ENCODE assay signal across 34 mouse cellular contexts in the genomic region with DNA sequence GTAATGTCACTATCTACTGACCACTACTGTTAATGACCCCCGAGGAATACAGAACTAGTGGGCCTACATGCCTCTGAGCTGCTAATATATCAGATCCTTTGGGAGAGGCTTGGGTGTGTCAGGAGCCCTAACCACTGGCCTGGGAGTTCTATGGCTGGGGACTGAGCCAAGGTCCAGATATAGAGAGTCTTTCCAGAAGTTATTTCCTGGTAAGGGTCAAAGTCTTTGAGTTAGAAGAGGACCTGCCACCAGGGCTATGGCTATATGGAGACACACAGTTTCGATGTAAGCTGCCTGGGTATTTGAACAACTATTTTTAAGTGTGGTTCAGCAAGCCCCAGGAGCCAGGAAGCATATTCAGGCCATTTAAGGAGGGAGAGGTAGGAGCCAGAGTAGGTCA. TPM values are rescaled to one million over a fixed set of nuclear protein-coding genes. Genes with fewer than 3 reads are reported as not detected.
"Had no signal": no experiment of that assay in that cellular context is flagged by ENCODE, and none has a peak within 500 bp of the region (broad histone marks: within the 10 kb centered on the region; RNA-seq: fewer than 3 reads in every experiment).

No protein-coding gene starts in this region.

- H3K4me1 ChIP-seq: hindbrain, embryonic 15.5 days; limb, embryonic 10.5 days; liver, embryonic 13.5 days; liver, embryonic 15.5 days had no signal

- DNase-seq: forebrain, postnatal 0 days; gastrocnemius, postnatal 36 days; heart, adult 18-20 months; heart, postnatal 14 days; heart, postnatal 36 days; kidney, adult 18-20 months; kidney, adult 8-10 months; kidney, postnatal 10 days; kidney, postnatal 36 days; liver; liver, embryonic 13.5 days had no signal

- H3K27ac ChIP-seq: heart, embryonic 13.5 days; heart, embryonic 15.5 days; hindbrain, embryonic 13.5 days; hindbrain, embryonic 15.5 days; hindbrain, postnatal 0 days; layer of hippocampus, adult 2 months; left cerebral cortex, adult 2 months; limb, embryonic 10.5 days; limb, embryonic 12.5 days; liver, embryonic 13.5 days; liver, embryonic 15.5 days had no signal

- H3K36me3 ChIP-seq: heart, embryonic 13.5 days; heart, embryonic 15.5 days; hindbrain, embryonic 13.5 days; hindbrain, embryonic 15.5 days; limb, embryonic 10.5 days; limb, embryonic 12.5 days; liver, embryonic 13.5 days; liver, embryonic 15.5 days had no signal

- ATAC-seq: forebrain, postnatal 0 days; hindbrain, postnatal 0 days had no signal

- H3K9me3 ChIP-seq: heart, embryonic 13.5 days; heart, embryonic 15.5 days; hindbrain, embryonic 13.5 days; hindbrain, embryonic 15.5 days; limb, embryonic 10.5 days; limb, embryonic 12.5 days; liver, embryonic 13.5 days; liver, embryonic 15.5 days had no signal

- H3K4me2 ChIP-seq: heart, embryonic 11.5 days; heart, embryonic 13.5 days; heart, embryonic 15.5 days; hindbrain, embryonic 13.5 days; hindbrain, embryonic 15.5 days; limb, embryonic 12.5 days; liver, embryonic 11.5 days; liver, embryonic 13.5 days; liver, embryonic 15.5 days had no signal

- H3K9ac ChIP-seq: forebrain, postnatal 0 days; heart, embryonic 13.5 days; heart, embryonic 15.5 days; hindbrain, embryonic 13.5 days; hindbrain, embryonic 15.5 days; limb, embryonic 12.5 days; liver, embryonic 13.5 days; liver, embryonic 15.5 days had no signal

- H3K4me3 ChIP-seq: heart, embryonic 13.5 days; heart, embryonic 15.5 days; hindbrain, embryonic 13.5 days; hindbrain, embryonic 15.5 days; layer of hippocampus, adult 2 months; left cerebral cortex, adult 2 months; limb, embryonic 10.5 days; limb, embryonic 12.5 days; liver, embryonic 13.5 days; liver, embryonic 15.5 days had no signal

- H3K27me3 ChIP-seq: heart, embryonic 13.5 days; heart, embryonic 15.5 days; hindbrain, embryonic 13.5 days; hindbrain, embryonic 15.5 days; limb, embryonic 12.5 days had no signal

RNA-seq across cellular contexts. Expression of gene Ptchd3, which starts 31.5 kb away (rescaled TPM):
- total RNA-seq: forebrain, postnatal 0 days; gastrocnemius, adult 18-20 months; gastrocnemius, adult 8-10 months; gastrocnemius, postnatal 36 days; hematopoietic stem cell, adult 5-6 weeks; layer of hippocampus, adult 2 months; layer of hippocampus, postnatal 10 days; layer of hippocampus, postnatal 25 days; left cerebral cortex, adult 2 months; left cerebral cortex, postnatal 14 days; left cerebral cortex, postnatal 36 days had no signal
- polyA plus RNA-seq: forebrain, postnatal 0 days; gonadal fat pad, adult 2 months; heart, embryonic 11.5 days; hindbrain, embryonic 11.5 days; hindbrain, embryonic 13.5 days; hindbrain, embryonic 15.5 days; hindbrain, postnatal 0 days; intestine, embryonic 14.5 days; kidney, embryonic 16.5 days; limb, embryonic 10.5 days; limb, embryonic 12.5 days; liver, embryonic 11.5 days; liver, embryonic 13.5 days; liver, embryonic 15.5 days had no signal
